Mouse (Mus musculus) spleen, postnatal 14 days (tissue): ENCODE data around the gene Ugp2.
A peak's percentile ranks its signal among the peaks of the same experiment; 100 is the strongest.
"Not testable (repeated sequence)": the region's sequence is repeated elsewhere in the genome, so short reads cannot be mapped to it uniquely, and the experiment has no call there.

ENCODE experiments used
- DNase-seq, 2 experiments: peaks; one replicate each; pipeline ENCODE4 v3.0.0; 2021 to 2022; ENCODE audit warnings: low spot score in 2 of 2

Gene Ugp2

DNA sequence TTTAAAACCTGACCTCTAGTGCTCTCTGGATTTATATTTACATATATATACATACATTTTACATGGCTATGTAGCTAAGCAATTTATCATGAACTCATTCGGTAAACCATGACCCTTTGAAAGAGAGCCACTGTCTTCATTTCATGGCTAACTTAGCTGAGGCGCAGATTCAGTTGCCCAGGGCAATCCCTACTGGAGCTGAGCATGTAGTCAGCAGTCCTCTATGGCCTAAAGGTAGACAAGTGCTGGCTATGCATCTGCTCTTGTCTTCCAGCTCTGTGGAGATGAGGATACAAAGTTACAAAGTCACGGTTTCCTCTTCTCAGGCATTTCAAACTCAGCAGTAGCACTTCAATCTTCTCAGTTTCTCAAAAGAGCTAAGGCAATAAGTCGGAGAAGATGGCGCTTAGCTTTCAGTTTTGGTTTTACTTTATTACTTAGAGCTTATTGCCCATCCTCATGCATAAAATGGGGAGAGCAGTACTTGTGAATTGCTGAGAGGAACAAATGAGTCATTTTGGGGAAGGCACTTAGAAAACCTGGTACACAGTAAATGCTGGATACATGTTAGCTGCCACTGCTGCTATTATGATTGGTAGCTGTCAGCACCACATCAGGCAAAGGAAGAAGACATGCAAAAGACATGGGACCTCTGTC lies 38.2 kb downstream of the Ugp2 start:
- DNase-seq = no peak

DNA sequence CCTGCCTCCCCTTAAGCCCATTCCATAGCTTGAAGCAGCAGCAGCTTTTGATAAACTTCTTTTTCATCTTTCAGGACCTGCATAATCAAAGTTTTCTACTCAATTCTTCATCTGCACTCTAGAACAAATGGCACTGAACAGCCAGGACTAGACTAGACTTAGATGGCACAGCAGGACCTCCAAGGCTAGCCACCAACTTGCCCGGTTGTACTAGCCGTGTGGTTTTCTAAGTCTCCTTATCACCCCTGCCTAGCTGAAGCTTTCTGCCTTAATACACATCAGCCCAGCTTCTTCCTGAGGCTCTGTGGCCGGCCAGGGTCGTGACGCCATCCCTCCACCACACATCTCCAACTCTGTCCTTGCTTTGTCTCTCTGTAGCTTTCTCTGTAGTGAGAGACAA lies 42.9 kb downstream of the Ugp2 start:
- no peak for DNase-seq

DNA sequence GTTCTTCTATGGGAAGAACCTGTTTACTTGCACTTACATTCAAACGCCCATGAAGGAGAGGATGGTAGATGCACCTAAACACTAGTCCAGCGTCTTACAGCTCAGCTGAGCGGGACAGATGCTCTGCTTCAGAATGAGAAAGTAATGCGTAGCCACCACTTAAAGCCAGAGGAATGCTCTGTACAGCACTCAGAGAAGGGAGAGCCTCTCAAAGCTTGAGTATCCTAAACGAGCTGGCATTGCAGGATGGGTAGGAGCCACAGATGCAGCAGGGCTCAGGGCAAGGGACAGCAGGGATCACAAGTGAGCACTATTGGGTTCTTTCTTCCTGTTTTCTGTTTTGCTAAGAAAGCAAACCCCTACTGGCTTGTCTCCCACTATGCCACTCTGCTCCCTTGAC lies 43.5 kb downstream of the Ugp2 start:
- DNase-seq = no peak

DNA sequence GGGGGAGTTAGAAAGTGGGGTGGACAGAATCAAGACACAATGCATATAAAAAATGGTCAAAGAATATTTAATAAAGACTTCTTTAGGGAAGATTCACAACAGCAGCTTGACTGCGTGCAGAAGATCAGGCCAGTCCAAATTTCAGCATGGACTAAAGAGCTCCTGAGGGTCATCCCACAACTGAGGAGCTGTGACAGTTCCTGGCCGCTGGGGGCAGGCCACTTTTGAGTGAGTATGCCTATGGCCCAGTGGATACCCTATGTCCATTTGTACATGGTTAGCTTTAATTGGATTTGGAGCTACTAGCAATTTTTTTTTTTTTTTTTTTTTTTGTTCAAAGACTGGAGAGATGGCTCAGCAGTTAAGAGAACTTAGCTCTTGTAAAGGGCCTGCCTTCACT lies 44.2 kb downstream of the Ugp2 start:
- DNase-seq = no peak

DNA sequence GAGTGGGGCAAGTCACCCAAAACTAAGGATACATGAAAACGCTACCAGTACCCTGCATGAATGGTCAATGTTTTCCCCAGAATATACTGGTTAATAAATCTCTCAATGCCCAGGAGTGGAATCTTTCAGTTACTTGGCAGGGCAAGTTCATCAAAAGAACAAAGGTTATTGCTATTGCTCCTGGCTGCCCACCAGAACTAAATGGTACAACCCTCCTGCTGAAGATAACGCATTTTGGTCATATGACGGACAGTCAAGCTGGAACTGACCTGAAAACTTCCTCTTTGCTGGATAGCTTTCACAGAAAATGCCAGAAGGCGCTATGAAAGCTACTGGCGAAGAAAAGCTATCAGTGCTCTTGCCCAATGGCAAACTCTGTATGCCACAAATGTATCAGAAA lies 45.2 kb downstream of the Ugp2 start:
- no peak for DNase-seq

DNA sequence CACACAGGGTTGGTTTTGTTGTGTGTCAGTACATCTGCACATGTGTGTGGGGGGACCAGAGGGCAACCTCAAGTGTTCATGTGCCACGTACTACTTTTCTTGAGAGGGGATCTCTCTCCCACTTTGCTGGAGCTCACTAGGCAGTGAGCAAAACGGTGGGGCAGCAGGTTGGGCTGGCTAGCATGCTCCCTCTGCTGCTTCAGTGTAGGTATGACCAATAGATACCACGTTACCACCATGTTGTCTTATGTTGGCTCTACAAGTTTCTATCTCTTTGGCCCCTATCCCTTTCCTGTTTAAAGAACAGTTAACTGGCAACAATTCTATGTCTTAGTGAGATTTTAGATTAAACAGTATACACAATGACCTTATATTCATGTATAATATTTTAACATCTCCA lies 48.7 kb downstream of the Ugp2 start:
- no peak for DNase-seq

DNA sequence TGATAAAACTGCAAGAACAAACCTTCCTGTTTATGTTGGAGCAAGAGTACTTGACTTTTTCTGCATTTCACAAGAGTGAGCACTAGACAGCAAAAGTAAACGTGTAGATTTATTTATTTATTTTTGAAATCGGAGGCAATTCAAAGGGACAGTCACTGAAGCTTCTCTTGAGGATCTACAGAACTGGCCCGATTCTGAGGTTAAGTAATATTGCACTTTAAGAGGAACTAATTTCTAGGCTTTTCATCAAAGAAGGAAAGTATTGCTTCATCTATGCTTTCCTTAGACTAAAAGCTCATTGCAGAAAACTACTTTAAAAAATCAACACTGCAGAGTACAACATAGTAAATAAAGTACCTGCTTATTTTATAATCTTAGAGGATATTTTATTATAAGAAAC lies 49.4 kb downstream of the Ugp2 start:
- no peak for DNase-seq

DNA sequence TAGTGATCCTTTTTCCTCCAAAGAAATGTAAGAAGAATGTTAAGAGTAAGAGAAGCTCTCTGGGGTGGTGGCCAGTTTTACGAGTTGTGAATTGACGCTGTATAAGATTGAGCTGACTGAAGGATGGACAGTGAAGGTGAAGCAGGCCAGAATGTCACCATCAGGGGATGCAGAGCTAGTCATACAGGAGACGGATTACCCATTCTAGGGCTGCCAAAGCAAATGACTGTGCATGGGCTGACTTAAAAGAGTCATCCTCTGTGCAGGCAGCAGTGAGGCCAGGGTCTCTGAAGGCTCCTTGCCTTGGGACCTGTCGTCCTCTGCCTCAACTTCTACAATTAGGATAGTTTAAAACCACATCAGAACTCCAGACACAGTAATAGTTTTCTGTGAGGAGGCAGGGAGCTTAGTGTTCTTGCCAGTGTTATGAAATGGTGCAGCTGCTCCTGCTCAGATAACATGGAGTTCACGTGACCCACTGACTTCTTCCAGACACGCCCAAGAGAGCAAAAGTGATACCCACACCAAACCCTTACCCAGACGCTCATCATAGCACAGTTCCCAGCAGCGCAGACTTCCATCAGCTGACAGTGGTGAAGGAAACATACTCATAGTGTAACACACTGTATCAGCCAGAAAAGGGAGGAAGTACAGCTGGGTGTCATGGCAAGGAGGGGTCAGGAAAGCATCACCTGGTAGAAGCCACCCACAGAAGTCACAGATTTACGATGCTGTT lies 56.9 kb downstream of the Ugp2 start:
- DNase-seq = peak in 1 of 2 experiments; percentile 11

DNA sequence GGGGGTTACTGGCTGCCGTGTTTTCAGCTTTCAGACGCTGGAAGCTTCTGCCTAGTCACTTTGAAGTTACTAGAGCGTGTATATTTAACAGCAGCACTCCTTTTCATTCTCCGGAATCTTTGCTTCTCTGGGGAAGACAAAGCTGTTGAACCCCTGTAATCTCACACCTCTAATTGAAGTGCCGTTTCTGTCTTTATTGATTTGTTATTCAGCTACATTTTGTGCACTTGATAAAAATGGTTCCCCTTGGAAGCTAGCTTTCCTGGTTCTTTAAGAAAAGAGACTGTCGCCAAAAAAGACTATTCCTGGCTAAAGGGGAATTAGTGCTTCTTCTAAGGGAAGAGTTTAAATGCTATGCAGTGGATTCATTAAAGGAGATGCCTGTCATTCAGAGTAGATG lies 61.5 kb downstream of the Ugp2 start:
- DNase-seq = no peak

DNA sequence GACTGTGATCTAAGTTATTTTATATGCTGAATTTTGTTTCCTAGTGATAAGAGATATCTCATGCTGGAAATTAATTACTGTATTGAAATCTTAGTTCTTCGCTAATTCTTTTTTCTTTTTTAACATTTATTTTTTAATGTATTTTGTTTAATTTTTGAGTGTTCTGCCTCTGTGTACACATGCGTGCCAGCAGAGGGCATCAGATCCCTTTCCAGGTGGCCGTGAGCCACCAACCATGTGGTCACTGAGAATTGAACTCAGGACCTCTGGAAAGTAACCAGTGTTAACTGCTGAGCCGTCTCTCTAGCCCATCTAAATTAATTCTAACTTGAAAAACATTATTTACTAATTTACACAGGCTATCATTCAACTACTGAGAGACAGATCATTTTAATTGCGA lies 62.9 kb downstream of the Ugp2 start:
- DNase-seq = peak in 1 of 2 experiments; percentile 19

DNA sequence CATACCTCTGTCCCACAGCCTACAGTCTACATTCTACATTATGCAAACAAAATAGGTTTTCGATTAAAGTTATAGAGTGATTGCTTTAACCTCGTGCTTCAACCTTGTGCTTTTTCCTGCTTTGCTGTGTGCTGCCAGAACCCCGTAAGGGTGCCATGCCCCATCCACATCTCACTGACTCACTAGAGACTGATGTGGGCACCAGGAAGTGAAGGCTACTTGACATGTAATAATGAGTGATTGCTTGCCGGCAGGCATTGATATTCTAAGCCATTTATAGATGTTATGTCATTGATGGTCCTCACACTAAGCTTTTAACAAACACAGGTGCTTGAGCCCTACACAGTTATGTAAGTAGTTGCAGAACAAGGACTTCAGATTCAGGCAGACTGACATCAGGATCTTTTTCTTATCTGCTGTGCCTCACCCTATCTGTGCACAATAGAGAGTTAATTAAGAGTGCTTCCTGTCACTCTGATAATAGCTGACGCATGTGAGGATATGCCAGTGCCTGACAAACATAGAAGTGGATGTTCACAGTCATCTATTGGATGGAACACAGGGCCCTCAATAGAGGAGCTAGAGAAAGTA lies 63.8 kb downstream of the Ugp2 start:
- DNase-seq = no peak

DNA sequence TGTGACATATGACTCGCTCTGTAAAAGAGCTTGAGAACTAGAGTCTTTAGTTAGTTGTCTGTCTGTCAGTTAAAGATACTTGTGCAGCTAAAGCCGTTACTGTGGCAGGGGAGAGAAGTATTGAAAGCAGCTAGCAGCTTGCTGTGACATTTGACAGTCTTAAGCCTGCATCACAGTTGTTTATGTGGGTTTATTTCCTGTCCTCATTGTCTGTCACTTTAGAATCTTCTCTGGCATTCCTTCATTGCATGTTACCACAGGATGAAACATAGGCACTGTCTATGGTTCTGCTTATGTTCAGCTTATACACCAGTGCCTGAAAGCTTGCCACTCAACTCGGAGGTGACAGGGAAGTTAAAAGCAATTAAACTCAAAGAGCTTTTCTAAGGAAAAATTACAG lies 67.4 kb downstream of the Ugp2 start:
- no peak for DNase-seq

DNA sequence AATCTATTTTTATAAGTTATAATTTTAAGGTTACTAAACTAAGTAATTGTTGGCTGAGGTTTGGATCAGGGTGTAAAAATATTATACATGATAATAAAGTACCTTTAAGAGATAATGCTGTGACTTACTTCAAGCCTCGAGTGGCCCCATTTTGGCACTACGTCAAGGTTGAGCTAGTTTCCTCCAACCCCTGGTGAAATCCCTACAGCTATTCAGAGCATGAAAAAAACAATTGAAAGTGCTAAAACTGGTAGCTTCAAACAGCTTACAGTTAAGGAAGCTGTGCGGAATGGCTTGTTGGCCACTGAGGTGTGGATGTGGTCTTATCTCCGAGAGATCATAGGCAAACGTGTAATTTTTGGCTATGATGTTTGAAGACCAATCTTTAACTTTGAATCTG lies 75.5 kb downstream of the Ugp2 start:
- DNase-seq = no peak

DNA sequence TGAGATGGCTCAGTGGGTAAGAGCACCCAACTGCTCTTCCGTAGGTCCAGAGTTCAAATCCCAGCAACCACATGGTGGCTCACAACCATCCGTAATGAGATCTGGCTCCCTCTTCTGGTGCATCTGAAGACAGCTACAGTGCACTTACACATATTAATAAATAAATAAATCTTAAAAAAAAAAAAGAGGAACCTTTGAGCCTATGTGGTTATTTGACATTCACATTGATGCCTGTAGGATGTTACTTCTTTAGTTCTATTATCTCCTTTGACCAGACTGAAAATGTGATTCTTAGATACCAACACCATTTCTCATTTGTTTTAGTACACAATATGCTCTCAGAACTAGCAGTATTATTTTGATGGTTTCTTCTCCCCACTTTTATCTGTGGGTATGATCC lies 82.8 kb downstream of the Ugp2 start:
- not testable (repeated sequence) for DNase-seq

DNA sequence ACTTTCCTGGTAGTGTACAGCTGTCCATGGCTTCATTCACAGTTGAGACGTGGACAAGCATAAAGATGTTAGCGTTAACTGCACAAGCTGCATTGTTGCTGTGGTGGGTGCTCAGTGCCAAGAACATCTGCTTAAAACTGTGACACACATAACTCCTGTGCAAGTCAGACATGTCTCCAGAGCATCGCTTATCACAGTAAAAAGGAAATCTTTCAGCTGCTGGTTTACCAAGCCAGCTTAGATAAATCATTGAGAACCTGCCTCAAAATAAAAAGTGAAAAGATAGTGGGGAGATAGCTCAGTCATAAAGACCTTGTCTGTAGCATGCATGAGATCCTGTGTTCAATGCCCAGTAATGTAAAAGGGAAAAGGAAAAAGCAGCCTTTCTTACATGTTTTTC lies 84.6 kb downstream of the Ugp2 start:
- DNase-seq = no peak

DNA sequence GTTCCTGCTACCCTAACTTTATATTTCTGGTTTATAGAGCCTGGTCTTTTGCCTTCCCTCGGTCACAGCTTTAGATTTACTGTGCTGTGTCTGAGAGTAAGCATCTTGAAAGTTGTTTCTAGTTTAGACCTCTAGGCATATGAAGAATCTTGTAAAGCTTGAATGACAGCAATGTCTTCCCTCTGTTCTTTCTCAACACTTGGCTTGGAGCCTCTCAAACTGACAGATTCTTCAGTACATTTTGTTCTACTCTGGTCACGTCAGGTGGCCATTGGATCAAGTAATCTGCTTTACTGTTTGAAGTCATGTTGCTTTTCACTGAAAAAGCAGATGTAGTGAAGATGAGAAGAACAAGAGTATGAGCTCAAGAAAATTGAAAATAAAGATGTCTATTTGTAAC lies 94.8 kb downstream of the Ugp2 start:
- DNase-seq = no peak
